Mouse (Mus musculus) liver, embryonic 11.5 days (tissue): Measurements from ENCODE around the gene Tnfrsf17. TPM values are rescaled to one million over a fixed set of nuclear protein-coding genes. Genes with fewer than 3 reads are reported as not detected.

Experiments used
- ATAC-seq: fragments of 200-750 bp; cut with Nextera tagmentation; replicated peaks from 2 replicates; pipeline ENCODE4 v1.8.0; 2017; ENCODE audit warnings: moderate number of reproducible peaks, mild to moderate bottlenecking, moderate TSS enrichment, moderate library complexity; ENCODE audit not compliant: low FRiP score
- DNase-seq: peaks from one replicate; pipeline ENCODE4 v3.0.0-alpha.2; 2017; ENCODE audit warnings: low spot score
- H3K27ac ChIP-seq: fragments of 300-500 bp; sonication (generic); 2 replicates; pipeline ENCODE4 v1.5.1; 2014; ENCODE audit warnings: mild to moderate bottlenecking, low read depth, low read length, control low read depth
- H3K27me3 ChIP-seq: fragments of 300-500 bp; sonication (generic); replicated peaks from 2 replicates; pipeline ENCODE4 v1.6.1; 2014; ENCODE audit warnings: low read length, mixed read lengths; ENCODE audit not compliant: control insufficient read depth, insufficient read depth
- H3K36me3 ChIP-seq: fragments of 300-500 bp; sonication (generic); 2 replicates; pipeline ENCODE4 v1.6.1; 2014; ENCODE audit warnings: mild to moderate bottlenecking, low read length, moderate library complexity, mixed read lengths; ENCODE audit not compliant: control insufficient read depth, insufficient read depth
- H3K4me1 ChIP-seq: fragments of 300-500 bp; sonication (generic); replicated peaks from 2 replicates; pipeline ENCODE4 v1.6.1; 2014; ENCODE audit warnings: low read length, mixed read lengths; ENCODE audit not compliant: control insufficient read depth, insufficient read depth
- H3K4me2 ChIP-seq: fragments of 300-500 bp; sonication (generic); 2 replicates; pipeline ENCODE4 v1.6.1; 2014; ENCODE audit warnings: mild to moderate bottlenecking, control low read depth, moderate library complexity
- H3K4me3 ChIP-seq: fragments of 300-500 bp; sonication (generic); 2 replicates; pipeline ENCODE4 v1.5.1; 2014; ENCODE audit warnings: low read depth, low read length, control low read depth
- H3K9ac ChIP-seq: fragments of 300-500 bp; sonication (generic); 2 replicates; pipeline ENCODE4 v1.6.1; 2014; ENCODE audit warnings: low read depth, low read length, control low read depth
- H3K9me3 ChIP-seq: fragments of 300-500 bp; sonication (generic); 2 replicates; pipeline ENCODE4 v1.6.1; 2016; ENCODE audit warnings: low read length, inconsistent platforms, mixed read lengths; ENCODE audit not compliant: control insufficient read depth
- WGBS: fragments of 180-500 bp; shearing (Covaris S2); extraction: QIAGEN DNeasy Blood & Tissue Kit; methylation state at CpG from one replicate; pipeline ENCODE4 v1.1.7; 2014; 5-methylcytosine and 5-hydroxymethylcytosine counted together
- polyA plus RNA-seq: library from polyadenylated mRNA; unstranded; fragments of >200 nt; fragmentation: Nextera tagmentation; extraction: Ambion mirVana; gene quantifications from 2 replicates; pipeline ENCODE4 v1.2.1, GENCODE M21; 2014

Gene Tnfrsf17
- polyA plus RNA-seq = not detected in 2 replicates

- H3K36me3 ChIP-seq = no peaks in the 10 kb centered on the region
- H3K4me2 ChIP-seq = no peak within 1 kb of the TSS
- no peaks in the 10 kb centered on the region for H3K9me3 ChIP-seq
- no peak for DNase-seq
- H3K9ac ChIP-seq = no peak within 1 kb of the TSS
- H3K27me3 ChIP-seq = no peaks in the 10 kb centered on the region
- no peak within 1 kb of the TSS for H3K4me3 ChIP-seq
- no peaks in the 10 kb centered on the region for H3K4me1 ChIP-seq
- H3K27ac ChIP-seq = no peak within 1 kb of the TSS
- ATAC-seq = no peak
- 71% methylated on average over 7 of the region's 7 CpGs for WGBS
Measured at GRCm38 (mm10) chr16:11313512-11313911, at the start of gene Tnfrsf17. Tnfrsf17 (plus strand) TSS chr16:11313812.

GRCm38 (mm10) chr16:11266556-11266955, 47.1 kb upstream of the Tnfrsf17 start:
- Histone ChIP-seq H3K9me3 (no peaks in the 10 kb centered on the region), H3K4me3 (no peak overlapping the region), H3K27ac (no peak overlapping the region), H3K4me1 (peaks cover 4% of the 10 kb centered on the region; the same call in 1 of the 2 replicates), H3K4me2 (no peak overlapping the region), H3K27me3 (no peaks in the 10 kb centered on the region), H3K36me3 (no peaks in the 10 kb centered on the region), H3K9ac (no peak overlapping the region)
- DNase-seq = no peak
- 88% methylated on average over 2 of the region's 2 CpGs for WGBS
- no peak for ATAC-seq

GRCm38 (mm10) chr16:11269808-11270207, 43.8 kb upstream of the Tnfrsf17 start:
- Histone ChIP-seq H3K36me3 (no peaks in the 10 kb centered on the region), H3K27me3 (no peaks in the 10 kb centered on the region), H3K9me3 (no peaks in the 10 kb centered on the region), H3K4me3 (no peak overlapping the region), H3K4me1 (peaks cover 4% of the 10 kb centered on the region; the same call in 1 of the 2 replicates), H3K27ac (peak overlapping the region; percentile 36; the same call in 1 of the 2 replicates), H3K9ac (no peak overlapping the region), H3K4me2 (no peak overlapping the region)
- DNase-seq (no peak), ATAC-seq (no peak)
- 48% methylated on average over 6 of the region's 6 CpGs for WGBS

GRCm38 (mm10) chr16:11270642-11271041, 43.0 kb upstream of the Tnfrsf17 start:
- H3K4me2 ChIP-seq = no peak overlapping the region
- no peak overlapping the region for H3K9ac ChIP-seq
- H3K9me3 ChIP-seq = no peaks in the 10 kb centered on the region
- ATAC-seq = peak; percentile 96
- peaks cover 4% of the 10 kb centered on the region; the same call in 1 of the 2 replicates for H3K4me1 ChIP-seq
- no peaks in the 10 kb centered on the region for H3K36me3 ChIP-seq
- 44% methylated on average over 2 of the region's 2 CpGs for WGBS
- H3K27me3 ChIP-seq = no peaks in the 10 kb centered on the region
- peak overlapping the region; percentile 64 for H3K27ac ChIP-seq
- no peak overlapping the region for H3K4me3 ChIP-seq
- peak; percentile 35 for DNase-seq

- peak; percentile 53 for ATAC-seq
- no peak for DNase-seq
- Histone ChIP-seq H3K27ac (peak overlapping the region; percentile 64), H3K4me1 (peaks cover 4% of the 10 kb centered on the region; the same call in 1 of the 2 replicates), H3K36me3 (no peaks in the 10 kb centered on the region), H3K9ac (no peak overlapping the region), H3K9me3 (no peaks in the 10 kb centered on the region), H3K4me3 (no peak overlapping the region), H3K27me3 (no peaks in the 10 kb centered on the region), H3K4me2 (no peak overlapping the region)
Measured at GRCm38 (mm10) chr16:11271073-11271472, 42.5 kb upstream of the Tnfrsf17 start.

GRCm38 (mm10) chr16:11276888-11277287, 36.7 kb upstream of the Tnfrsf17 start:
- Histone ChIP-seq H3K27ac (no peak overlapping the region), H3K9me3 (no peaks in the 10 kb centered on the region), H3K27me3 (no peaks in the 10 kb centered on the region), H3K9ac (no peak overlapping the region), H3K4me3 (no peak overlapping the region), H3K36me3 (no peaks in the 10 kb centered on the region), H3K4me2 (no peak overlapping the region), H3K4me1 (no peaks in the 10 kb centered on the region)
- WGBS = 56% methylated on average over 3 of the region's 3 CpGs
- no peak for DNase-seq
- no peak for ATAC-seq

GRCm38 (mm10) chr16:11278778-11279177, 34.8 kb upstream of the Tnfrsf17 start:
- WGBS = 75% methylated on average over 6 of the region's 6 CpGs

GRCm38 (mm10) chr16:11282655-11283232, 30.9 kb upstream of the Tnfrsf17 start:
- DNase-seq (no peak), ATAC-seq (no peak)
- H3K9ac ChIP-seq = no peak overlapping the region
- no peak overlapping the region for H3K27ac ChIP-seq
- no peaks in the 10 kb centered on the region for H3K9me3 ChIP-seq
- WGBS = 77% methylated on average over 5 of the region's 5 CpGs
- no peaks in the 10 kb centered on the region for H3K4me1 ChIP-seq
- no peaks in the 10 kb centered on the region for H3K36me3 ChIP-seq
- no peak overlapping the region for H3K4me2 ChIP-seq
- H3K4me3 ChIP-seq = no peak overlapping the region
- H3K27me3 ChIP-seq = no peaks in the 10 kb centered on the region

More at GRCm38 (mm10) chr16:11278778-11279177, 34.8 kb upstream of the Tnfrsf17 start:
- ATAC-seq (no peak), DNase-seq (no peak)
- H3K27me3 ChIP-seq = no peaks in the 10 kb centered on the region
- H3K4me2 ChIP-seq = no peak overlapping the region
- no peak overlapping the region for H3K9ac ChIP-seq
- H3K27ac ChIP-seq = no peak overlapping the region
- H3K36me3 ChIP-seq = no peaks in the 10 kb centered on the region
- no peaks in the 10 kb centered on the region for H3K4me1 ChIP-seq
- no peak overlapping the region for H3K4me3 ChIP-seq
- H3K9me3 ChIP-seq = no peaks in the 10 kb centered on the region

- no peak overlapping the region for H3K9ac ChIP-seq
- no peak overlapping the region for H3K4me2 ChIP-seq
- DNase-seq = no peak
- WGBS = 71% methylated on average over 2 of the region's 2 CpGs
- no peak overlapping the region for H3K4me3 ChIP-seq
- no peaks in the 10 kb centered on the region for H3K36me3 ChIP-seq
- ATAC-seq = no peak
- no peaks in the 10 kb centered on the region for H3K4me1 ChIP-seq
- H3K27ac ChIP-seq = no peak overlapping the region
- H3K27me3 ChIP-seq = no peaks in the 10 kb centered on the region
- H3K9me3 ChIP-seq = peaks cover 5% of the 10 kb centered on the region; the same call in 1 of the 2 replicates
Measured at GRCm38 (mm10) chr16:11284881-11285280, 28.7 kb upstream of the Tnfrsf17 start.
